Mouse (Mus musculus): Measurements from ENCODE around the gene Hcrt.

- no peak for TF ChIP-seq CTCF (IDR thresholded peaks at IDR 0.05; ENCODE audit: low read depth, low read length)
- no peak for TF ChIP-seq POLR2A (IDR thresholded peaks at IDR 0.05; ENCODE audit: extremely low read depth, insufficient read depth, low read length)
Observed at GRCm38 (mm10) chr11:100766726-100767125, 4.0 kb upstream of the Hcrt start.

Data from liver, adult 2 months (tissue).